Mouse (Mus musculus) CD4-positive, CD25-positive, alpha-beta regulatory T cell, adult 9 weeks (primary cell): Measurements from ENCODE around the gene Lat. TPM values are rescaled to one million over a fixed set of nuclear protein-coding genes. Genes with fewer than 3 reads are reported as not detected.

ENCODE experiments used
- polyA plus RNA-seq: library from polyadenylated mRNA; unstranded; fragments of 100-300 nt; shearing (Covaris generic); gene quantifications from one replicate; pipeline ENCODE4 v1.2.1, GENCODE M21; 2017

The Lat gene
- 970 TPM for polyA plus RNA-seq

GRCm38 (mm10) chr7:126369393-126369792 is at the start of gene Lat:
Gene Lat, minus strand, starts transcription at chr7:126369570.

GRCm38 (mm10) chr7:126414725-126415124 is 45.4 kb upstream of the Lat start, which contains the start of gene Cd19:
Gene Cd19, minus strand, starts transcription at chr7:126414889.

GRCm38 (mm10) chr7:126396298-126397119 is 27.1 kb upstream of the Lat start, which contains the start of gene Nfatc2ip:
Gene Nfatc2ip, minus strand, starts transcription at chr7:126396737.

GRCm38 (mm10) chr7:126377278-126378158 is 8.1 kb upstream of the Lat start, which contains the start of gene Spns1:
Gene Spns1, minus strand, starts transcription at chr7:126377450.

Other genes with a start within 250 kb of the Lat start
- 59.5 TPM for gene Xpo6, start 169.1 kb downstream of the Lat start, polyA plus RNA-seq
- 3.1 TPM for gene Sbk1, start 97.0 kb downstream of the Lat start, polyA plus RNA-seq
- gene Spns1, start 7.9 kb upstream of the Lat start, polyA plus RNA-seq = 75.0 TPM
- gene Nfatc2ip, start 27.2 kb upstream of the Lat start, polyA plus RNA-seq = 3.2 TPM
- gene Cd19, start 45.3 kb upstream of the Lat start, polyA plus RNA-seq = 1.5 TPM
- gene Rabep2, start 59.2 kb upstream of the Lat start, polyA plus RNA-seq = 62.9 TPM
- gene Atp2a1, start 93.5 kb upstream of the Lat start, polyA plus RNA-seq = 0.50 TPM
- 32.4 TPM for gene Sh2b1, start 105.9 kb upstream of the Lat start, polyA plus RNA-seq
- 143 TPM for gene Tufm, start 117.8 kb upstream of the Lat start, polyA plus RNA-seq
- gene Atxn2l, start 133.9 kb upstream of the Lat start, polyA plus RNA-seq = 25.6 TPM
- gene Eif3c, start 196.8 kb upstream of the Lat start, polyA plus RNA-seq = 238 TPM
- 3.2 TPM for gene Apobr, start 215.4 kb upstream of the Lat start, polyA plus RNA-seq
- 109 TPM for gene Cln3, start 216.2 kb upstream of the Lat start, polyA plus RNA-seq
- not detected for gene Il27, start 225.4 kb upstream of the Lat start, polyA plus RNA-seq